8 mouse cellular contexts compared by ENCODE assay signal in genomic region chr3:137952225-137952913, GRCm38 (mm10). TPM values are rescaled to one million over a fixed set of nuclear protein-coding genes. Genes with fewer than 3 reads are reported as not detected.
DNase-seq lines count a peak whose midpoint lies in the region; ATAC-seq lines count a peak whose summit lies in the region.

No protein-coding gene starts in this region.

- 0 out of 2 replicates have a peak overlapping the region, but pooled peaks have one; percentile 13 for H3K27ac ChIP-seq in forebrain, embryonic 10.5 days
- H3K27ac ChIP-seq in forebrain, embryonic 11.5 days (ENCODE audit: low read depth, low read length) = no peak overlapping the region
- peak overlapping the region; percentile 66 for H3K27ac ChIP-seq in limb, embryonic 10.5 days
- peak overlapping the region; percentile 70 for H3K27ac ChIP-seq in midbrain, embryonic 14.5 days (replicated peaks; ENCODE audit: low read depth, low read length)

- 74% methylated on average over 4 of the region's 4 CpGs for WGBS in forebrain, embryonic 10.5 days
- WGBS in forebrain, embryonic 11.5 days = 88% methylated on average over 4 of the region's 4 CpGs
- WGBS in limb, embryonic 10.5 days = 64% methylated on average over 4 of the region's 4 CpGs
- 69% methylated on average over 4 of the region's 4 CpGs for WGBS in midbrain, embryonic 14.5 days

- H3K4me2 ChIP-seq in forebrain, embryonic 11.5 days (ENCODE audit: low read depth, low read length, severe bottlenecking) = no peak overlapping the region
- peak overlapping the region; percentile 26 for H3K4me2 ChIP-seq in midbrain, embryonic 14.5 days (ENCODE audit: low read length)

- H3K9me3 ChIP-seq in forebrain, embryonic 10.5 days = no peaks in the 10 kb centered on the region
- no peaks in the 10 kb centered on the region for H3K9me3 ChIP-seq in forebrain, embryonic 11.5 days (ENCODE audit: control insufficient read depth, low read length)
- no peaks in the 10 kb centered on the region for H3K9me3 ChIP-seq in limb, embryonic 10.5 days (replicated peaks)
- H3K9me3 ChIP-seq in midbrain, embryonic 14.5 days (ENCODE audit: control insufficient read depth, low read length) = no peaks in the 10 kb centered on the region

- peaks cover 35% of the 10 kb centered on the region for H3K4me1 ChIP-seq in forebrain, embryonic 10.5 days
- no peaks in the 10 kb centered on the region for H3K4me1 ChIP-seq in forebrain, embryonic 11.5 days (replicated peaks; ENCODE audit: control insufficient read depth, insufficient read depth, low read length)
- H3K4me1 ChIP-seq in limb, embryonic 10.5 days = peaks cover 39% of the 10 kb centered on the region
- peaks cover 19% of the 10 kb centered on the region for H3K4me1 ChIP-seq in midbrain, embryonic 14.5 days (ENCODE audit: control insufficient read depth, insufficient read depth, low read length)

- no peaks in the 10 kb centered on the region for H3K36me3 ChIP-seq in forebrain, embryonic 10.5 days (replicated peaks)
- H3K36me3 ChIP-seq in forebrain, embryonic 11.5 days (ENCODE audit: control insufficient read depth, insufficient read depth, low read length) = no peaks in the 10 kb centered on the region
- H3K36me3 ChIP-seq in limb, embryonic 10.5 days = no peaks in the 10 kb centered on the region
- H3K36me3 ChIP-seq in midbrain, embryonic 14.5 days (ENCODE audit: control insufficient read depth, insufficient read depth, low read length) = no peaks in the 10 kb centered on the region

- no peak overlapping the region for H3K9ac ChIP-seq in forebrain, embryonic 11.5 days (ENCODE audit: low read length)
- H3K9ac ChIP-seq in midbrain, embryonic 14.5 days (replicated peaks; ENCODE audit: low read length) = no peak overlapping the region

- H3K27me3 ChIP-seq in forebrain, embryonic 10.5 days (ENCODE audit: poor library complexity, severe bottlenecking) = no peaks in the 10 kb centered on the region
- H3K27me3 ChIP-seq in forebrain, embryonic 11.5 days (ENCODE audit: control insufficient read depth, insufficient read depth, low read length) = no peaks in the 10 kb centered on the region
- H3K27me3 ChIP-seq in limb, embryonic 10.5 days (ENCODE audit: low read depth, poor library complexity, severe bottlenecking) = no peaks in the 10 kb centered on the region
- H3K27me3 ChIP-seq in midbrain, embryonic 14.5 days (ENCODE audit: control insufficient read depth, insufficient read depth, low read length) = no peaks in the 10 kb centered on the region

- ATAC-seq in forebrain, embryonic 11.5 days (replicated peaks; ENCODE audit: low FRiP score) = no peak
- peak; percentile 62 for ATAC-seq in granulocyte monocyte progenitor cell, adult 5-6 weeks (replicated peaks; ENCODE audit: poor library complexity, severe bottlenecking)
- no peak for ATAC-seq in midbrain, embryonic 14.5 days (ENCODE audit: low FRiP score, low TSS enrichment)

- no peak for DNase-seq in forebrain, embryonic 10.5 days (ENCODE audit: extremely low spot score, low spot score)
- no peak for DNase-seq in forebrain, embryonic 11.5 days (ENCODE audit: low spot score)
- DNase-seq in thymus, postnatal 0 days (ENCODE audit: low spot score) = peak; percentile 53
- no peak for DNase-seq in thymus, adult 18-20 months
- DNase-seq in limb, embryonic 10.5 days (ENCODE audit: low spot score) = peak; percentile 40
- DNase-seq in midbrain, embryonic 14.5 days = no peak
- DNase-seq in spleen, adult 18-20 months = no peak

- H3K4me3 ChIP-seq in forebrain, embryonic 10.5 days = no peak overlapping the region
- no peak overlapping the region for H3K4me3 ChIP-seq in forebrain, embryonic 11.5 days (ENCODE audit: low read depth, low read length)
- no peak overlapping the region for H3K4me3 ChIP-seq in limb, embryonic 10.5 days
- H3K4me3 ChIP-seq in midbrain, embryonic 14.5 days (replicated peaks; ENCODE audit: low read depth, low read length) = no peak overlapping the region

RNA-seq across cellular contexts. Expression of gene Dapp1, which starts 29.0 kb away (rescaled TPM):
- 2.2 and 3.5 TPM in 2 replicates for polyA plus RNA-seq in forebrain, embryonic 10.5 days (2016; fragmentation: Nextera tagmentation; extraction: Ambion mirVana)
- 4.8 and 6.9 TPM in 2 replicates for polyA plus RNA-seq in forebrain, embryonic 11.5 days (2014; fragmentation: Nextera tagmentation; extraction: Ambion mirVana)
- 22.6 and 26.0 TPM in 2 replicates for polyA plus RNA-seq in thymus, postnatal 0 days (2015; fragmentation: Nextera tagmentation; extraction: Ambion mirVana)
- total RNA-seq in granulocyte monocyte progenitor cell, adult 5-6 weeks (2014; fragmentation: Nextera tagmentation) = 116 and 120 TPM in 2 replicates
- total RNA-seq in granulocyte monocyte progenitor cell, adult 5-6 weeks (2017) = 125 and 126 TPM in 2 replicates
- 1.7 and 1.9 TPM in 2 replicates for polyA plus RNA-seq in limb, embryonic 10.5 days (2016; fragmentation: Nextera tagmentation; extraction: Ambion mirVana)
- polyA plus RNA-seq in midbrain, embryonic 14.5 days (2014; fragmentation: Nextera tagmentation; extraction: Ambion mirVana) = 1.0 and 1.2 TPM in 2 replicates

RNA-seq across cellular contexts. Expression of gene Lamtor3, which starts 34.1 kb away (rescaled TPM):
- 90.1 and 92.3 TPM in 2 replicates for polyA plus RNA-seq in forebrain, embryonic 10.5 days (2016; fragmentation: Nextera tagmentation; extraction: Ambion mirVana)
- polyA plus RNA-seq in forebrain, embryonic 11.5 days (2014; fragmentation: Nextera tagmentation; extraction: Ambion mirVana) = 102 and 107 TPM in 2 replicates
- 119 and 129 TPM in 2 replicates for polyA plus RNA-seq in thymus, postnatal 0 days (2015; fragmentation: Nextera tagmentation; extraction: Ambion mirVana)
- 62.4 and 76.7 TPM in 2 replicates for total RNA-seq in granulocyte monocyte progenitor cell, adult 5-6 weeks (2014; fragmentation: Nextera tagmentation)
- 69.4 and 87.9 TPM in 2 replicates for total RNA-seq in granulocyte monocyte progenitor cell, adult 5-6 weeks (2017)
- polyA plus RNA-seq in limb, embryonic 10.5 days (2016; fragmentation: Nextera tagmentation; extraction: Ambion mirVana) = 84.0 and 87.3 TPM in 2 replicates
- polyA plus RNA-seq in midbrain, embryonic 14.5 days (2014; fragmentation: Nextera tagmentation; extraction: Ambion mirVana) = 130 and 139 TPM in 2 replicates

Comparison
In these comparisons a context has a peak if more than half of its experiments do, and no peak if none do; other contexts are left out.
1. DNase-seq: peak in thymus, postnatal 0 days (single experiment) and limb, embryonic 10.5 days (single experiment); none in forebrain, embryonic 10.5 days (single experiment), forebrain, embryonic 11.5 days (single experiment), thymus, adult 18-20 months (0 of 2), midbrain, embryonic 14.5 days (single experiment) and spleen, adult 18-20 months (0 of 2).